Mouse (Mus musculus): ENCODE measurements around the gene Supt6.

Supt6 gene

DNA sequence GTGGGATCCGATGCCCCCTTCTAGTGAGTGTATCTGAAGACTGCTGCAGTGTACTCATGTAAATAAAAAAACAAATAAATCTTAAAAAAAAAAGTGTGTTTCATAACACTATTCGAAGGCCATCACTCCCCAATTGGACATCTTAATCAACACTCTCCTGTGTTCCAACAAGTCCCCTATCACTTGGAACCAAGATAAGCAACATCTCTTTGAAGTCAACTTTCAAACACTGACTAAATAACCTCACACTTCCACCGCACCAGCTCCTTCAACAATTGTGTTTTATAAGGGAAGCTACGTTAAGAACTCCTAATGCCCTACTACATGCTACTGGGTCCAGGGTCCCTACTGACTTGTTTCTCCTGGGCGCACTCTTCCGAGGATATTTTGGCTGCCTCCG, 63.3 kb downstream of the Supt6 start:
- no peak for DNase-seq (ENCODE audit: low read depth)

DNA sequence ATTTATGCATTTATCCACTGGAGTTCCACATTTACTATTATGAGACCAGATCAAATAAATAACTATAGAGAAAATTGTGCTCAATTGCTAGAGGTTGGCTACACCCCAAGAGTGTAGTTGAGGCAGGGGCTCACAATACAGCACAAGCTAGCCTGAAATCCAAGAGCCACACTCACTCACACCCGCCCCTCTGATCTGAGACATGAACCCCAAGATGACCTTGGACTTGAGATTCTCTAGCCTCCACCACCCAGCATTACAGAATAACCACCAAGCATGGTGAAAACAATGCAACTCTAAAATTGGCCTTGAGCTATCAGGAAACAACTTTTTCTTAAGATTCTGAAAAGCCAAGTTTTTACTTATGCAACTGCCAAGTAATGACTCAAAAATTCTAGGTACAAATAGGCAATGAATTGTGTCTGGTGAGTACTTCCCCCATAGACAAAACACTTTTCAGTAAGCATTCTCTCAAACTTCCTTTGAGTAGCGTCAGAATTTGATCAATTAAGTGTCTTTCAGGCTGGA, 63.9 kb downstream of the Supt6 start:
- DNase-seq (ENCODE audit: low read depth): no peak

DNA sequence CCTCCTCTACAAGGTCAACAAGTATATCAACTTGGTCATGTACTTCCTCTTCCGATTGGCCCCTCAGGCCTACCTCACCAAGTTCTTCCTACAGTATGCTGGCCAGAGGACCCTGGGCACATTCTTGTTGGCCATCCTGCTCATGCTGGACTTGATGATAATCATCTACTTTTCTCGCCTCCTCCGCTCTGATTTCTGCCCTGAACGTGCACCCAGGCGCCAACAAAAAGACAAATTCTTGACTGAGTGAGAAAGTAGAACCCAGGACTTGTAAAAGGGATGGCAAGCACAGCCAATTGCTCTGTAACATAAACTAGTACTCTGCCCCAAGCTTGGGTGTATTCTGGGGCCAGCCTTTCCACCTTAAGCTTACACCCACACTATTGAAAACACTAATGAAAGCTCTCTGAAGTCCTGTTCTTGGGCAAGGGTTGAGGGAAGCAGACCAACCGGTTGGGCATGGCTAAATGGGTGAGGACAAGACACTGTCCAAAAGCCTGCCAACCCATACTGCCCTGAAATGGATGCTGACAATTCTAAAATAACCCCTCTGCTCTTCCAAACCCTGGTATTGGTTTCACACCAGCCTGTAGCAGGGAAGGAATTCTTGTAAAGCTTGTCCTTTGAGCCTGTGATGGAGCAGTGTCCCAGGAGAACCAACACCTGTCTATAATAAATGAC, 65.6 kb downstream of the Supt6 start:
- DNase-seq (ENCODE audit: low read depth): no peak

DNA sequence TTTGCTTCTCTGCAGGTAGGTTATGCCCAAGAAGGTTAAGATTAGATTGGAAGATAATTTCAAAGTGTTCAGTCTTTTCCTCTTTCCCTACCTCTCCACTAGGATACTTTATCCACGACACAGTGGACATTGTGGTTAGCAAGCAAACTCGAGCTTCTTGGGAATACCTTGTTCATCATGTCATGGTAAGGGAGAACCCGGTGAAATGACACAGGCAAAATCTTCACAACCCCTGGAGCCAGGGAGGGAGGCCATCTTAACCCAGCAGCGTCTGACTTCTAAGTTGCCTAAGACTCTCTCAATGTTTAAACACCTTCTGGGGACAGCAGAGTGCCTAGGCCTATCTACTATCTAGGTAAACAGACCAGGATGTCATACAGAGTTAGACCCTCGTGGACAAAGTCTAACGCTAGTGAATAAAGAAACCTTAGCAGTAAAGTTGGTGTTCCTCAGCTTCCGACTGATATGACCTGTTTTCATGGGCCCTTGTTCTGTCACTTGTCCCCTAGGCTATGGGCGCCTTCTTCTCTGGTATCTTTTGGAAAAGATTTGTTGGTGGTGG, 66.3 kb downstream of the Supt6 start:
- no peak for DNase-seq (ENCODE audit: low read depth)

DNA sequence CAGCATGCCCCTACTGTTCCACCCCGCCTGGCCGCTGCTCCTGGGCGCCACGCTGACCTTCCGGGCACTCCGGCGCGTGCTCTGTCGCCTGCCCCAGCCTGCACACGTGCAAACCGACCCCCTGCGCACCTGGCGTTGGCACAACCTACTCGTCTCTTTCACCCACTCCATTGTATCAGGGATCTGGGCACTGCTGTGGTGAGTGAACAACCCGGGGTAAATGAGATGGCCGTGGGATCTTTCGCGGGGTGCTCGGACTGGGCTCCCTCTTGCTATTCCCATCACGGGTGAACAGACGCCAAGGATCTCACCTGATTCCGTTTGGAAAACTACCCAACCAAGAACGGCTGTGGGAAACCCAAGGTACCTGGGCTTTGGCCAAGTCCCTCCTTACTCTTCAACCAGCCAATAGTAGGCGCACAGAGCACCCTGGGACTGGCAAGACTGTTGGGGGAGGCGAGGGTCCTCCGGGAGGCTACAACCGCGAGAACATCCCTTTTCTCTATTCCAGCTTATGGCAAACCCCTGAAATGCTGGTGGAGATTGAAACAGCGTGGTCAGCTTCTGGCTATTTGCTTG, 66.8 kb downstream of the Supt6 start:
- DNase-seq (ENCODE audit: low read depth): no peak

DNA sequence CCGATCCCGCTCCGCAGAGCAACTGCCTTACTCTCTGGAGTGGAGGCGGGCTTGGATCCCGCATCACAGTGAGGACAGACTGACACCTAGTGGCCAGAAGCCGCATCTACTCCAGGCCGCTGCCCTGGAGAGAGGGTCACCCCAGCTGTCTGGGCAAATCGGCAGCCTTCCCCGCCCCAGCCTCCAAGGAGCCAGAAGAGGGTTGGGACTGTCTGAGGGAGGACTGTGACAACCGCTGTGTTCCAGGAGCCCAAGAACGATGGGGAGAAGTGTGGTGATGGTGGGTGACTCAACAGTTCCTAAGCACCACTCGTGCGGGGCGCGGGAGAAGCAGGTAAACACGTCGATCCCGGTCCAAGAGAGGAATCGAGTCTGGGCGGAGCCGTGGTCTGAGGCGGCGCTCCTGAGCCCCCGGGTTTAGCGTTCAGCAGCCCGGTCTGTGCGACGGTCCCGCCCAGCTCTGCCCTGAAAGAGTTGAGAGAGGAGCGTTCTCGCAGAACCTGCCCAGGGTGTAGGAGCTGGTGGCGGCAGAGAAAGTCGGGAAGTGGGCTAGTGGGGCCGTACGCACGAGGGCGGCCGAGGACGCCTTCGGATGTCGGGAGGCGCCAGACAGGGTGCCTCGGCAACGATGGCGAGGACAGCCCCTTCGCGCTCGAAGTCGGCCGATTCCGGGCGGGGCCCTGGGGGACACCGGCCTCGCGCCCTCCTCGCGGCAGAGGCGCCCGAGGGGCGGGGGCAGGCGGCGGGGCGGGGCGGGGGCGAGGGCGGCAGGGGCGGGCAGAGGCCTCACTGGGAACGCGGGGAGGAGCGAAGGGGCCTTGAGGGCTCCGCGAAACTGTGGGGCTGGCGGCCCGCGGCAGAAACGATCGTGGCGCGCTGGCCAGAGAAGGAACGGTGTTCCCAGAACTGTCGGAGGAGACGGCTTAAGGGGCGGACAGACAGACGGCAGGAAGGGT, 67.6 kb downstream of the Supt6 start:
- DNase-seq (ENCODE audit: low read depth): peak; percentile 95

DNA sequence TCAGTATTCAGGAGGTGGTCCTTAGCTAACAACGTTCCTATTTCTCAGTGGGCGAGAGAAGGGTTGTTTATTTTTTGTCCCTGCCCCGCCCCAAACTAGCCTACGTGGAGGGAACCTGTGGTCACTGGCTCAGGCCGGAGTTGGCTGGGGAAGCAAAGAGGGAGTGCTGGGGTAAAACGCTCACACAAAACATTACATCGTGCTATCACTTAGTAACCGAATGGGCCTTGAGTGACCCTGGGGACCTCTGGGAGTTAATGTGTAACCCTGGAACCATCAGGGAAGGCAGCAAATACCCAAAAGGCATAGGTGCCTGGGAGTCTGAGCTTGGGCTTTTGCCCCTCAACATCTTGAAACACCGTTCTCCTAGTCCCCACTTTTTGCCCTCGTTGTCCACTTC, 68.3 kb downstream of the Supt6 start:
- DNase-seq (ENCODE audit: low read depth): no peak

DNA sequence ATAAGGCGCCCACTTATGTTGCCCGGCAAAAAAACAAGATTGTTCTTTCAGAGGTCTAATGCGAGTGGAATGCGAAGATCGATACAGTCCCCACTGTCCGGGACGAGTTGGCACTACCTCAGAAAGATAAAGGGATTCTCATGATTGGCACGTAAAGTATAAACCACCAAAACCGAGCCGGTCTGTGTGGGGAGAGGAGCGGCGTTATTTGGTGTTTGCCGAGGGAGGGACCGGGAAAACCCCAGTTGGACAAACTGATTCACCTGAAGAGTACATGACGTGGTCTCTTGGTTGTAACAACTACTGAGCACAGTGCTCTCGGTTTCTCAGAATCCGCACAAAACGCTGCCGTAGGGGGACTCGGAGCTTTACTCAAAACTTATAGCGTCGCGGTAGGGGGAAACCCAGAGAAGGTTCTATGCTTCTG, 68.9 kb downstream of the Supt6 start:
- DNase-seq (ENCODE audit: low read depth): no peak

DNA sequence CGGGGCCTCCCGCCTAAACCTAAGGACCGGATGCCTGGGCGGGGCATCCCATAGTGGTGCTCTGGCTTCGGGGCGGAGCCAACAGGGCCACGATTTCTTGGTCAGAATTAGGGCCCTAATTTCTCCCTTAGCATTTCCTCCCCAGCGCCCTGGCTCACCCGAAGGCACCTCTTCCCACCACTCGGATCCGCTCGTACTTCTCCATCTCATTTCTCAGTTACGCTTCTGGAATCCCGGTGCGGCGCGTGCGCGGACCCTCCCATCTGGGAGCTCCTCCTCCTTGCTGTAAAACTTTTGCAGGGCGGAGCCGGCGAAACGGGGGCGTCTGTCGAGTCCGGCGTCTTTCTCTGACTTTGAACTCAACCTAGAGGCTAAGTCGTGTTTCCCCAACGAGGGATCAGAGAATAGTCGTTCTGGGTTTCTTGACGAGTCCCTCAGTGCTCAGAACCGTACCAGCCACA, 69.4 kb downstream of the Supt6 start, which contains the start of the genes Nek8 and Tlcd1:
Gene Nek8, minus strand, starts transcription at position 274 of the 461 bp plus-strand sequence.
Gene Tlcd1, plus strand, starts transcription at position 310 of the 461 bp plus-strand sequence.
- peak; percentile 88 for DNase-seq (ENCODE audit: low read depth)

DNA sequence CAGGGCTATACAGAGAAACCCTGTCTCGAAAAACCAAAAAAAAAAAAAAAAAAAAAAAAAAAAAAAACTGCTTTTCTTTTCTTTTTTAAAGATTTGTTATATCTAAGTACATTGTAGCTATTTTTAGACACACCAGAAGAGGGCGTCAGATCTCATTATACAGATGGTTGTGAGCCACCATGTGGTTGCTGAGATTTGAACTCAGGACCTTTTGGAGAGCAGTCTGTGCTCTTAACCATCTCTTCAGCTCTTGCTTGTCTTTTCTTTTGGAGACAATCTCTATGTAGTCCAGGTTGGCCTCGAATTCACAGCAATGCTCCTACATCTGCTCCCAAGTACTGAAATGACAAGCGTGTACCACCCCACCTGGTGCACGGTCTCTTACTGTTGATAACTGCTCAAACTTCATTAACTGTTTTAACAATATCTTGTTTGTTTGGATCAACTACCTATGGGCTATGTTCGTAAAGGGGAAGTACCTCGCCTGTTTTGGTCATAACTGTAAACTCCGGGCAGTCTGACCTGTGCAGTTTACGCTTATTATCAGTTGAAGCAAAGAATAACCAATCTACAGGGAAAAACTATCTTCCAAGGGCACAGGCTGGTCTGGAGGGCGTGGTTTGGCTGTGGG, 69.9 kb downstream of the Supt6 start:
- peak; percentile 93 for DNase-seq (ENCODE audit: low read depth)

DNA sequence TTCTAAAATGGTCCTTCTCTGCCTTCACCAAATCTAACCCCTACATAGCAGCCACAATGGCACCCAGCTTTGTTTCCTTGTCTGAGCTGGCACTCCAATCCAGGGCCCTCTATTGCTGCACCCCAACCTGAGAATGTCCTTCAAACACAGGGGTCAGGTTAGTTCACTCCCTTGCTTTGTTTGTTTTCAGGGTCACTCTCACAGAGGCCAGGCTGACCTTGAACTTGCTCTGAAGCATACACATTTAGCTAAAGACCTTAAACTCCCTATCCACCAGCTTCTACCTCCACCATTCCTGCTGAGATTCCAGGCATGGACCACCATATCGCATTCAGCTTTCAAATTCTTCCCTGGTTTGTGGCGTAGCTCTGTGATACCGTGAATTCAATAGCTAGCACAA, 71.3 kb downstream of the Supt6 start:
- DNase-seq (ENCODE audit: low read depth): no peak

DNA sequence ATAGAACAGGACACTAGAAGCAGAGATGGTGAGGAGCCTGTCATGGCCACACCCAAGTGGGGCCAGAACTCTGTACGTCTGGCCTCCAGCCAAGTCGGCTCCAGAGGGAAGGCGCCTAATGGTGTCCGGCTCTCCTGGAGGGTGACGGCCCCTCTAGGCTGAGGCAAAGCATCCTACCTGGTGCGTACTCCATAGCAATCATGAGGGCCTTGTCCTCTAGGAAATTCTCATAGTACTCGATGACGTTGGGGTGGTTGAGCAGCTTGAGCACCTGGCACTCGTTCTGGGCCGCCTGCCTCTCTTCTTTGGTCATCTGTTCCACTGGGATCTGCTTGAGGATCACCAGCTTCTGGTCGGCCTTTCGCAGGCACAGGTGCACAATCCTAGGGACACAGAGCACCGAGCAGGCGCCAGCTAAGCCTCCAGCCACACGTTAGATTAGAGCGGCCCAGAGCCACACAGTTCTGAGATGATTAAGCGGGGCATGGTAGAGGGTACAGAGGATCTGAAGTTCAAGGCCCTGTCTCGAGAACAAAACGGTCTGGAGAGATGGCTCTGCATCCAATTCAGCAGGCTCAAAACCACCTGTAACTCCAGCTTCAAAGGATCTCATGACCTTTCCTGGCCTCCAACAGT, 72.9 kb downstream of the Supt6 start:
- no peak for DNase-seq (ENCODE audit: low read depth)

DNA sequence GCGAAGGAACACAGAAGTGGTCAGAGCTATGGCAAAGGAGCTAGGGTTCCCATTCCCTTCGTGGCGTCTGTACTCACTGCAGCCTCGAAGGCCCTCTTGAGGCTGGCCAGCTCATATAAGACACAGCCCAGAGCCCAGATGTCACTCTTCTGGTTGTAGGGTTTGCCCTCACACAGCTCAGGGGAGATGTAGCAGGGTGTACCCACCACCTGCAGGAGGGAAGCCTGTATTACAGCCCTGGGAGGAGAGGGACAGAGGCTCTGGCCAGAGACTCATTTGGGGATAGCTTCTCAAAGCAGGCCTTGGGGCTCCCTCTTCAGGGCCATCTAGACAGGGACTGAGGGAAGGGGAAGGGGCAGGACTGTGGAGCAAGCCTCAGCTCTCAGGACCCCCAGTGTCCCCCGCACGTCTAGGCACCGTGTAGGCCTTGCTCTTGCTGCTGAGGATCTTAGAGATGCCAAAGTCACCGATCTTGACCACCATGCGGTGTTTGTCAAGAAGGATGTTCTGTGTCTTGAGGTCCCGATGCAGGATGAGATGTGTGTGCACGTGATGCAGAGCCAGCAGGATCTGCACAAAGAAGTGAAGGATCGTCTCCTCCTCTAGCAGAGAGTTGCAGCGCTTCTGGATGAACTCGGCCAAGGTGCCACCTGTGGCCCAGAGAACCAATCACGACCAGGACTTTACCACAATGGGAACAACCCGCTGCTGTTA, 73.6 kb downstream of the Supt6 start:
- DNase-seq (ENCODE audit: low read depth): no peak

DNA sequence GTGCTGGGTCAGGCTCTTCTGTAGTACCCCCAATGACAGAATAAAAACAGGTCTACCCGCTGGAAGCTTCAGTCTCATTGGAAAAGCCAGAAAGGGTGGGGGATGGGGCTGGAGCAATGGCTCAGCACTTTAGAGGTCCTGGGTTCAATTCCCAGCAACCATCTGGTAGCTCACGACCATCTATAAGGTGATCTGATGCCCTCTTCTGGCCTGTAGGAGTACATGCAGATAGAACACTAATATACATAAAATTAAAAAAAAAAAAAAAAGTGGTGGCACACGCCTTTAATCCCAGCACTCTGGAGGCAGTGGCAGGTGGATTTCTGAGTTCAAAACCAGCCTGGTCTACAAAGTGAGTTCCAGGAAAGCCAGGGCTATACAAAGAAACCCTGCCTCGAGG, 74.5 kb downstream of the Supt6 start:
- no peak for DNase-seq (ENCODE audit: low read depth)

DNA sequence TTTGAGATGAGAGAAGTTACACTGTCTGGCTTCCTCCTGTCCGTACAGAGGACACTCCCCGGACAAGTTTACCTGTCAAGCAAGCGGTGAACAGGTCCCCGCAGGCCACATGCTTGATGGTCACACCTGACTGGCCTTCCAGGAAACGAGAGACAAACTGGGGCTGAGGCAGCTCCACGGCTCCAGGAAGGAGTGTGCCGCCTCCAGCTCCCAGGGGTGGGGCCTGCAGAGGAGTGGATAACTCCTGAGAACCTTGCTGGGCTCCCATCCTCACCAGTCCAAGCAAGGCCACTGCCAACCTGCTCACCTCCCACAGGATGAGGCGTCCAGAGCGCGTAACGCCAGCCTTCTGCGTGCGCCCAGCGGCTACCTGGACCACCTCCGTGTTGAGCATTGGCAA, 75.5 kb downstream of the Supt6 start:
- DNase-seq (ENCODE audit: low read depth): no peak

DNA sequence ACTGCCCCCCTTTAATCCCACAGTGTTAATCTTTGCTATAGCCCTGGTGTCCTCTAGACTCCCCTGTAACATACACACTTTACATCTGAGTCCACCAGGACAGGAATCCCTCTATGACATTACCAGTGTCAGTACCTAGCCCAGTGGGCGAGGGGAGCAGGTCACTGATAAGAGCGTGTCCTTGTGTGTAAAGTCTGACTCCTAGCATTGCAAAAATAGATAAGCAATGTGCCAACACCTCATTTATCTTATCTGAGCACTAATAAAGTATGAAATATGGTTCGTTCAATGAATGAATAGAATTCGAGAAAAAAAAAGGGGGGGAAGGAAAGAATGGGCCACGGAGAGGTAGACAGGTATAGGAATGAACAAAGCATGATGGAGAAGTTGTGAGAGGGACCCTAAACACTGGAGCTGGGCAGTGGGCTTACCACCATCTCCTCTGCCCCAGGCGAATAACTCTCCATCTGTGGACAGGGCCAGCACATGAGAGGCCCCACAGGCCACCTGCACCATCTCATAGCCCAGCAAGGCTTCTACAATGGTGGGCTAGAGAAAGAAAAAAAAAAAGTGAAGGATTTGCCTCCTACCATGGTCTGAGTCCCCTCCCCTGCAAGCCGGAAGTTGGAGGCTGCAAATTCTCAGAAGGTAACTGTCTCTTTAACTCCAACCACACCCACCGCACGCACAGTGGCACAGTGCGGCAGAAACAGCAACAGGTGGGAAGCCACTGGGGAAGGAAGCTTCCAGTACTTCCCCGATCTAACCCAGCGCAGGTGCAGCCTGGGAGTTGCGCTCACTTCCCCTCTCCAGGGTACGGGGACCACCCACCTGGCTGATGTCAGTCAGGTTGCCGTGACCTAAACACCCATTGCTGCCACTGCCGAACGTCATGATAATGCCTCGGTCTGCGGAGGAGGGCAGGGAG, 77.0 kb downstream of the Supt6 start:
- no peak for DNase-seq (ENCODE audit: low read depth)

DNA sequence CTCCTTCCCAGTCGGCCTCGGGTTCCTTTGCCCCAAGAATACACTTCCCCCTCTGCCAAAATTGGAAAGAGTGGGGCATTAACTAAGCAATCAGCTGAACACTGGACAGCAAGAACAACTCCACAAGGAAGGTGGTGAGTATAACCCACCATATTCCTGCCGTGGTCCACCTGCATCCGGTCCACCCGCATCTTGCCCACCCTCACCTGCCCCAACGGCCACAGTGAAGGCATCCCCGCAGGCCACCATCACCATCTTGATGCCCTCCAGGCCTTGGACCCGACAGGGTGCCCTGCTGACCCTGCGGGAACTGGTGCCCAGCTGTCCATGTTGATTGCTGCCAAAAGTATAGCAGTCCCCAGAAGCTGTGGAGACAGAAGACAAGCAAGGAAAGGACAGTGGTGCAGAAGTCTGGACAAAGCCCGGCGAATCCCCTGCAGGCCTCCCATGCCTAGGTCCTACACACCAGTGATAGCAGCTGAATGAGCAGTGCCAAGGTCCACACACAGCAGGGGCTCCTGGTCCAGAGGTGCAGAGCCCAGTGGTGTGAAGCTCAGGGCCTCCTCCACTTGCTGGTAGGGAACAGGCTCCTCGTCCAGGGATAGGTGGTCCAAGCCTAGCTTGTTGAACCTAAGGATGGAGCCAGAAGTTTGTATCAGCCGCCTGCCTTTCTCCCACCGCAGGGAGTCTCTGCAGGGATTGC, 78.4 kb downstream of the Supt6 start:
- no peak for DNase-seq (ENCODE audit: low read depth)

DNA sequence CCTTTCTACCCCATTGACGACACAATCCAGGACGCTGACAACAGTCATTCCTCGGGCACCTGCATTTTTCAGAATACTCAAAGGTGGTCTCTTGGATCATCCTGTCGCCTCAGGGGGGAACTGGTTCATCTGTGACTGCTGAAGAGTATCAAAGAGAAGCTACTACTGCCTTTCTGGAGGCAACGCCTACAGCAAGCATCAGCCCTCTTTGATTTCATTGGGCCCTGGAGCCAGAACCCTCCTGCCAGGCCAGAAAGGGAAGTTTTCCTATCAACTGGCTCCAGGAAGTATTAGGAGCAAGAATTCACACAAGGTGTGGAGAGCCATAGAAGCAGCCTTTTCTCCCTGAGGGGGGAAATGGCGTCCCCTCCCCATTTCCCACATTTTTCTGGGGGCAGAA, 79.1 kb downstream of the Supt6 start:
- no peak for DNase-seq (ENCODE audit: low read depth)

DNA sequence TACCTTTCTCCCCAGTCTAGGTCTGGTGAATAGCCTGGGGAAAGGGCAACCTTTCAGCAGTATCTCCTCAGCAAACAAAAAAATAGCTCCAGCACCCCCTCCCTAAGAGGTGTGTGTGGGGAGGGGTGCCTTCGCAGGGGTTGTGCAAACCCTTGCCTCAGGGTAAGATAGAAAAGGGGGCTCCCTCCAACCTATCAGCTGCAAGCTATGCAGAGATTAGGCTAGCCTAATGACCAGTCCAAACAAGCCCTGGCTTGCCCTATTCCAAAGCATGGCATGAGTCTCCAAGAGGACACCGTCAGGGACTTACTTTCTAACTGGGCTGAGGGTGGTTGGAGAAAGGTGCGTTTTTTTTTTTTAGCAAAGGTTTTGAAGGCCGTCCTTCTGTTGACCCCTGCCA, 79.6 kb downstream of the Supt6 start:
- DNase-seq (ENCODE audit: low read depth): no peak
